Mouse (Mus musculus) kidney, postnatal 0 days (tissue): ENCODE data around the gene Cryzl2. TPM values are rescaled to one million over a fixed set of nuclear protein-coding genes. Genes with fewer than 3 reads are reported as not detected.

Experiments used
- ATAC-seq: fragments of 200-750 bp; cut with Nextera tagmentation; replicated peaks from 2 replicates; pipeline ENCODE4 v1.8.0; 2017; ENCODE audit warnings: low read depth, moderate number of reproducible peaks, moderate TSS enrichment, moderate library complexity; ENCODE audit not compliant: low FRiP score
- DNase-seq: peaks from one replicate; pipeline ENCODE4 v3.0.0-alpha.2; 2016; ENCODE audit warnings: low spot score
- H3K27ac ChIP-seq: fragments of 300-500 bp; sonication (generic); 2 replicates; pipeline ENCODE4 v1.5.1; 2014; ENCODE audit warnings: mild to moderate bottlenecking
- H3K27me3 ChIP-seq: fragments of 300-500 bp; sonication (generic); 2 replicates; pipeline ENCODE4 v1.6.1; 2014; ENCODE audit warnings: low read length, mixed read lengths; ENCODE audit not compliant: insufficient read depth
- H3K36me3 ChIP-seq: fragments of 300-500 bp; sonication (generic); 2 replicates; pipeline ENCODE4 v1.6.1; 2014; ENCODE audit warnings: low read length, mixed read lengths; ENCODE audit not compliant: insufficient read depth
- H3K4me1 ChIP-seq: fragments of 300-500 bp; sonication (generic); replicated peaks from 2 replicates; pipeline ENCODE4 v1.6.1; 2014; ENCODE audit warnings: antibody characterized with exemption, low read length, mixed read lengths; ENCODE audit not compliant: insufficient read depth
- H3K4me2 ChIP-seq: fragments of 300-500 bp; sonication (generic); 2 replicates; pipeline ENCODE4 v1.6.1; 2014; ENCODE audit warnings: mild to moderate bottlenecking, low read length, moderate library complexity, mixed read lengths
- H3K4me3 ChIP-seq: fragments of 300-500 bp; sonication (generic); replicated peaks from 2 replicates; pipeline ENCODE4 v1.5.1; 2014; ENCODE audit warnings: low read depth, low read length
- H3K9ac ChIP-seq: fragments of 300-500 bp; sonication (generic); 2 replicates; pipeline ENCODE4 v1.6.1; 2014; ENCODE audit warnings: low read depth, low read length
- H3K9me3 ChIP-seq: fragments of 300-500 bp; sonication (generic); replicated peaks from 2 replicates; pipeline ENCODE4 v1.6.1; 2016; ENCODE audit warnings: low read length, inconsistent platforms, mixed read lengths
- CTCF ChIP-seq: IDR thresholded peaks from 2 replicates; pipeline ENCODE4 v1.5.1; 2016; ENCODE audit warnings: antibody characterized with exemption, low read depth, mild to moderate bottlenecking, moderate library complexity
- WGBS: fragments of 180-500 bp; shearing (Covaris S2); extraction: QIAGEN DNeasy Blood & Tissue Kit; methylation state at CpG from one replicate; pipeline ENCODE4 v1.1.7; 2014; 5-methylcytosine and 5-hydroxymethylcytosine counted together
- polyA plus RNA-seq: library from polyadenylated mRNA; unstranded; fragments of >200 nt; fragmentation: Nextera tagmentation; extraction: Ambion mirVana; gene quantifications from 2 replicates; pipeline ENCODE4 v1.2.1, GENCODE M21; 2015

Cryzl2 gene
- polyA plus RNA-seq, 1 experiment from 2014 or later = 46.9 TPM

- ATAC-seq (no peak), DNase-seq (no peak)
- Histone ChIP-seq H3K9me3 (no peaks in the 10 kb centered on the region), H3K4me1 (0 out of 2 replicates have a peak, but pooled peaks cover 3% of the 10 kb centered on the region), H3K4me2 (no peak overlapping the region), H3K27me3 (no peaks in the 10 kb centered on the region), H3K27ac (no peak overlapping the region), H3K9ac (no peak overlapping the region), H3K36me3 (no peaks in the 10 kb centered on the region), H3K4me3 (no peak overlapping the region)
- TF ChIP-seq CTCF = no peak
- WGBS = 90% methylated on average over 4 of the region's 4 CpGs
Measured at GRCm38 (mm10) chr1:157439101-157439500, 19.3 kb upstream of the Cryzl2 start.

GRCm38 (mm10) chr1:157439973-157440641 lies 18.3 kb upstream of the Cryzl2 start:
- no peak overlapping the region for H3K27ac ChIP-seq
- 0 out of 2 replicates have a peak overlapping the region, but pooled peaks have one; percentile 11 for H3K4me2 ChIP-seq
- H3K4me1 ChIP-seq = 0 out of 2 replicates have a peak, but pooled peaks cover 3% of the 10 kb centered on the region
- no peaks in the 10 kb centered on the region for H3K9me3 ChIP-seq
- ATAC-seq (peak; percentile 69; the same call in 1 of the 2 replicates), DNase-seq (no peak)
- no peak for TF ChIP-seq CTCF
- no peaks in the 10 kb centered on the region for H3K36me3 ChIP-seq
- no peak overlapping the region for H3K4me3 ChIP-seq
- H3K27me3 ChIP-seq = no peaks in the 10 kb centered on the region
- no peak overlapping the region for H3K9ac ChIP-seq
- WGBS = 16% methylated on average over 14 of the region's 14 CpGs

GRCm38 (mm10) chr1:157443026-157443722 lies 15.2 kb upstream of the Cryzl2 start:
- H3K4me1 ChIP-seq = 0 out of 2 replicates have a peak, but pooled peaks cover 3% of the 10 kb centered on the region
- peak; percentile 49 for DNase-seq
- peak overlapping the region; percentile 19; the same call in 1 of the 2 replicates for H3K4me2 ChIP-seq
- no peak overlapping the region for H3K9ac ChIP-seq
- no peaks in the 10 kb centered on the region for H3K27me3 ChIP-seq
- H3K36me3 ChIP-seq = no peaks in the 10 kb centered on the region
- 34% methylated on average over 14 of the region's 14 CpGs for WGBS
- no peaks in the 10 kb centered on the region for H3K9me3 ChIP-seq
- peak overlapping the region; percentile 70 for H3K27ac ChIP-seq
- no peak overlapping the region for H3K4me3 ChIP-seq
- no peak for TF ChIP-seq CTCF
- ATAC-seq = no peak

GRCm38 (mm10) chr1:157443723-157444561 lies 14.4 kb upstream of the Cryzl2 start:
- Histone ChIP-seq H3K36me3 (no peaks in the 10 kb centered on the region), H3K4me3 (no peak overlapping the region), H3K27ac (peak overlapping the region; percentile 70), H3K4me2 (peak overlapping the region; percentile 19; the same call in 1 of the 2 replicates), H3K9me3 (no peaks in the 10 kb centered on the region), H3K4me1 (0 out of 2 replicates have a peak, but pooled peaks cover 3% of the 10 kb centered on the region), H3K9ac (no peak overlapping the region), H3K27me3 (no peaks in the 10 kb centered on the region)
- no peak for DNase-seq
- no peak for TF ChIP-seq CTCF
- ATAC-seq = no peak
- WGBS = 50% methylated on average over 19 of the region's 19 CpGs

- H3K27me3 ChIP-seq = no peaks in the 10 kb centered on the region
- H3K9me3 ChIP-seq = no peaks in the 10 kb centered on the region
- no peak overlapping the region for H3K4me2 ChIP-seq
- H3K36me3 ChIP-seq = no peaks in the 10 kb centered on the region
- TF ChIP-seq CTCF = no peak
- H3K27ac ChIP-seq = peak overlapping the region; percentile 36; the same call in 1 of the 2 replicates
- ATAC-seq = no peak
- H3K4me3 ChIP-seq = no peak overlapping the region
- H3K9ac ChIP-seq = no peak overlapping the region
- DNase-seq = no peak
- H3K4me1 ChIP-seq = 0 out of 2 replicates have a peak, but pooled peaks cover 7% of the 10 kb centered on the region
- WGBS = 69% methylated on average over 13 of the region's 13 CpGs
Measured at GRCm38 (mm10) chr1:157444632-157445300, 13.6 kb upstream of the Cryzl2 start.
